Comparison of ENCODE assay signal across 8 mouse cellular contexts in genomic region chr1:192090689-192091567, GRCm38 (mm10). TPM values are rescaled to one million over a fixed set of nuclear protein-coding genes. Genes with fewer than 3 reads are reported as not detected.
DNase-seq lines count a peak whose midpoint lies in the region; ATAC-seq and TF ChIP-seq lines count a peak whose summit lies in the region.

No protein-coding gene starts in this region.

- no peaks in the 10 kb centered on the region for H3K27me3 ChIP-seq in kidney, adult 2 months (replicated peaks; ENCODE audit: control insufficient read depth, insufficient read depth, low read length)
- no peaks in the 10 kb centered on the region for H3K27me3 ChIP-seq in C2C12 (ENCODE audit: control insufficient read depth, insufficient read depth, insufficient read length)
- peaks cover 33% of the 10 kb centered on the region for H3K27me3 ChIP-seq in embryonic facial prominence, embryonic 10.5 days (replicated peaks; ENCODE audit: low read depth, poor library complexity, severe bottlenecking)
- H3K27me3 ChIP-seq in liver, embryonic 14.5 days (ENCODE audit: control insufficient read depth, insufficient read depth, low read length) = no peaks in the 10 kb centered on the region

- H3K79me2 ChIP-seq in C2C12 (ENCODE audit: control insufficient read depth, insufficient read depth) = peaks cover 16% of the 10 kb centered on the region

- no peak for TF ChIP-seq EP300 in liver, embryonic 14.5 days (IDR thresholded peaks at IDR 0.05; ENCODE audit: low read depth)

- no peak for DNase-seq in kidney, adult 2 months
- DNase-seq in kidney, adult 9 months = no peak
- peak; percentile 8 for DNase-seq in embryonic facial prominence, embryonic 10.5 days (ENCODE audit: low spot score)
- no peak for DNase-seq in liver, embryonic 14.5 days (ENCODE audit: low read depth in 3 of 3, low spot score in 3 of 3)
- DNase-seq in cerebellum, adult 18-20 months = no peak
- DNase-seq in left cerebral cortex, postnatal 4 days = no peak
- no peak for DNase-seq in Muller cell, postnatal 12 days (ENCODE audit: inconsistent ontology term)

- TF ChIP-seq POLR2A in kidney, adult 2 months (IDR thresholded peaks at IDR 0.05; ENCODE audit: low read depth, low read length) = no peak

- H3K4me1 ChIP-seq in kidney, adult 2 months (ENCODE audit: control insufficient read depth, insufficient read depth, low read length) = peaks cover 11% of the 10 kb centered on the region
- H3K4me1 ChIP-seq in embryonic facial prominence, embryonic 10.5 days = peaks cover 29% of the 10 kb centered on the region
- peaks cover 16 to 18% of the 10 kb centered on the region in 2 experiments for H3K4me1 ChIP-seq in liver, embryonic 14.5 days (replicated peaks; ENCODE audit: control insufficient read depth in 2 of 2, insufficient read depth in 2 of 2, low read length in 1 of 2)

- no peak for TF ChIP-seq CTCF in kidney, adult 2 months (conservative IDR thresholded peaks at IDR 0.05; ENCODE audit: insufficient read depth, insufficient read length, low read depth, low read length)
- no peak for TF ChIP-seq CTCF in C2C12 (IDR thresholded peaks at IDR 0.05; ENCODE audit: control insufficient read depth, insufficient read depth, insufficient read length)
- no peak for TF ChIP-seq CTCF in liver, embryonic 14.5 days (IDR thresholded peaks at IDR 0.05; ENCODE audit: low read depth)

- peak overlapping the region; percentile 28 for H3ac ChIP-seq in C2C12 (ENCODE audit: control insufficient read depth, insufficient read length, low read depth)

- H3K36me3 ChIP-seq in kidney, adult 2 months (ENCODE audit: control insufficient read depth, insufficient read depth, low read length) = no peaks in the 10 kb centered on the region
- no peaks in the 10 kb centered on the region for H3K36me3 ChIP-seq in C2C12 (ENCODE audit: control insufficient read depth, insufficient read depth)
- no peaks in the 10 kb centered on the region for H3K36me3 ChIP-seq in embryonic facial prominence, embryonic 10.5 days (replicated peaks)
- no peaks in the 10 kb centered on the region for H3K36me3 ChIP-seq in liver, embryonic 14.5 days (replicated peaks; ENCODE audit: control insufficient read depth, insufficient read depth, low read depth)

- no peak for ATAC-seq in liver, embryonic 14.5 days (ENCODE audit: insufficient read depth)

- no peaks in the 10 kb centered on the region for H3K9me3 ChIP-seq in embryonic facial prominence, embryonic 10.5 days
- H3K9me3 ChIP-seq in liver, embryonic 14.5 days (ENCODE audit: control insufficient read depth, low read length) = no peaks in the 10 kb centered on the region

- no peak overlapping the region for H3K27ac ChIP-seq in kidney, adult 2 months (ENCODE audit: insufficient read depth, low read depth, low read length)
- H3K27ac ChIP-seq in embryonic facial prominence, embryonic 10.5 days (replicated peaks) = no peak overlapping the region
- H3K27ac ChIP-seq in liver, embryonic 14.5 days = no peak overlapping the region; the same call in 1 of the 2 replicates

- H3K4me2 ChIP-seq in liver, embryonic 14.5 days (ENCODE audit: low read depth) = peak overlapping the region; percentile 94

- H3K79me3 ChIP-seq in C2C12 (ENCODE audit: low read depth) = peaks cover 4% of the 10 kb centered on the region

- intact Hi-C loops in left cerebral cortex, postnatal 4 days (cut with DNase I) = no loop called here

- H3K4me3 ChIP-seq in kidney, adult 2 months (ENCODE audit: insufficient read depth, low read depth, low read length) = peak overlapping the region; percentile 37; the same call in 1 of the 2 replicates
- H3K4me3 ChIP-seq in C2C12 (ENCODE audit: insufficient read depth, poor library complexity, severe bottlenecking) = peak overlapping the region; percentile 69
- H3K4me3 ChIP-seq in embryonic facial prominence, embryonic 10.5 days = 0 out of 2 replicates have a peak overlapping the region, but pooled peaks have one; percentile 2
- peak overlapping the region; percentile 67 to 80 for H3K4me3 ChIP-seq in liver, embryonic 14.5 days (ENCODE audit: insufficient read depth in 1 of 2, low read depth in 2 of 2, low read length in 2 of 2)

- 61% methylated on average over 11 of the region's 11 CpGs for WGBS in kidney, adult 2 months
- 71% methylated on average over 11 of the region's 11 CpGs for WGBS in embryonic facial prominence, embryonic 10.5 days
- WGBS in liver, embryonic 14.5 days (ENCODE audit: insufficient replicate concordance) = 52% methylated on average over 11 of the region's 11 CpGs

- H3K9ac ChIP-seq in liver, embryonic 14.5 days (replicated peaks) = peak overlapping the region; percentile 66

TF ChIP-seq in C2C12, 6 proteins besides CTCF, POLR2A, EP300 and RAD21:
- TF ChIP-seq MAX (IDR thresholded peaks at IDR 0.05) = no peak
- no peak for TF ChIP-seq CEBPB (IDR thresholded peaks at IDR 0.05; ENCODE audit: low read depth)
- TF ChIP-seq FOSL1 (IDR thresholded peaks at IDR 0.05; ENCODE audit: insufficient read depth, low read length, poor library complexity, severe bottlenecking) = no peak
- TF ChIP-seq USF1 (IDR thresholded peaks at IDR 0.05; ENCODE audit: low read depth) = no peak
- TF ChIP-seq MYOD1 (IDR thresholded peaks at IDR 0.05; ENCODE audit: control insufficient read depth, insufficient read length, low read depth) = no peak
- no peak for TF ChIP-seq MYOG (IDR thresholded peaks at IDR 0.05; ENCODE audit: control insufficient read depth, extremely low read depth, insufficient read length)
TF ChIP-seq in C2C12: peak in this region for 0.

RNA-seq across cellular contexts. Expression of gene Traf5, which starts 1.4 kb away (rescaled TPM):
- 10.1 and 13.6 TPM in 2 replicates for polyA plus RNA-seq in kidney, adult 2 months (2012; rRNA removed)
- polyA plus RNA-seq in C2C12 (2012; fragmentation: generic; extraction: Trizol) = 20.5 TPM
- polyA plus RNA-seq in embryonic facial prominence, embryonic 10.5 days (2016; fragmentation: Nextera tagmentation; extraction: Ambion mirVana) = 3.1 and 4.5 TPM in 2 replicates
- polyA plus RNA-seq in liver, embryonic 14.5 days (2012; rRNA removed) = 4.9 and 7.2 TPM in 2 replicates
- 4.9 and 6.6 TPM in 2 replicates for polyA plus RNA-seq in liver, embryonic 14.5 days (2014; fragmentation: Nextera tagmentation; extraction: Ambion mirVana)
- total RNA-seq in left cerebral cortex, postnatal 4 days (2021) = 1 to 10 TPM; 3.4 to 4.6 TPM

RNA-seq across cellular contexts. Expression of gene Rcor3, which starts 46.9 kb away (rescaled TPM):
- polyA plus RNA-seq in kidney, adult 2 months (2012; rRNA removed) = 31.1 and 41.2 TPM in 2 replicates
- 8.6 TPM for polyA plus RNA-seq in C2C12 (2012; fragmentation: generic; extraction: Trizol)
- 14.5 and 15.0 TPM in 2 replicates for polyA plus RNA-seq in embryonic facial prominence, embryonic 10.5 days (2016; fragmentation: Nextera tagmentation; extraction: Ambion mirVana)
- polyA plus RNA-seq in liver, embryonic 14.5 days (2012; rRNA removed) = 7.1 and 9.1 TPM in 2 replicates
- 6.7 and 6.9 TPM in 2 replicates for polyA plus RNA-seq in liver, embryonic 14.5 days (2014; fragmentation: Nextera tagmentation; extraction: Ambion mirVana)
- 10 to 100 TPM; 58.1 to 69.2 TPM for total RNA-seq in left cerebral cortex, postnatal 4 days (2021)

Comparison
In these comparisons a context has a peak if more than half of its experiments do, and no peak if none do; other contexts are left out.
1. H3K4me3 ChIP-seq: peak in every context shown above with its lines; median percentile 74 in liver, embryonic 14.5 days; 69 in C2C12; 37 in kidney, adult 2 months; 2 in embryonic facial prominence, embryonic 10.5 days.